Mouse (Mus musculus) inflammation-experienced regulatory T-cells, adult 6 months (primary cell): Measurements from ENCODE around the gene Fam13c. TPM values are rescaled to one million over a fixed set of nuclear protein-coding genes. Genes with fewer than 3 reads are reported as not detected.

Experiments used
- polyA plus RNA-seq, 3 experiments: library from polyadenylated mRNA; unstranded; fragments of 100-300 nt; shearing (Covaris generic); gene quantifications; one replicate each; pipeline ENCODE4 v1.2.1; 2017

Gene Fam13c
- polyA plus RNA-seq, 3 experiments from 2014 or later = not detected

Other genes with a start within 250 kb of the Fam13c start
- gene Mrln, start 235.8 kb upstream of the Fam13c start, polyA plus RNA-seq = not detected
- gene Slc16a9, start 195.4 kb upstream of the Fam13c start, polyA plus RNA-seq = not detected
- not detected for gene Phyhipl, start 215.5 kb downstream of the Fam13c start, polyA plus RNA-seq